12 mouse cellular contexts compared by ENCODE assay signal in the genomic region with DNA sequence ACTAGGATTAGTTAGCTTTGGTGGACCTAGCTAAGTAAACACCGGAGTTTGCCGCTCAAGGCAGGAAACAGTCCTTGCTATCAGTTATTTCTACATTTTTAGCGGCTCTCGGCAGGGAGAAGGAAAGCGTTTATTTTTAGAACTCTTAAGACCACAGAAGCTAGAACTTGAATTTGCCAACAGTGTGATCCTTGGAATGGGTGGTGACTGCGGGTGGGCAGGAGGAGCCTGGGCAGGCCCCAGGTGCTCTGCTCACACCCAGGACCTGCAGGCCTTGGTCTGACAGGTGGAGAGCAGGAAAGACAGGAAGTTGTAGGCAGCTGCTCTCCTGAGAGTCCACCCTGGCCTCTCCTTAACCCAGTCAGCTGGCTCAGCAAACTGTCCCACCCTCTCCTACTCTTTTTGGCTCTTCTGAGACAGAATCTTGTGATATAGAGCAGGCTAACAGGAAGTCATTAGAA.
DNase-seq lines count a peak whose midpoint lies in the region; ATAC-seq lines count a peak whose summit lies in the region.
"Had no signal": no experiment of that assay in that cellular context is flagged by ENCODE, and none has a peak within 500 bp of the region (broad histone marks: within the 10 kb centered on the region; RNA-seq: fewer than 3 reads in every experiment).

No protein-coding gene starts in this region.

- H3K4me3 ChIP-seq in liver, embryonic 12.5 days = no peak overlapping the region
- H3K4me3 ChIP-seq: forebrain, embryonic 13.5 days; hindbrain, embryonic 15.5 days; neural tube, embryonic 13.5 days had no signal

- peaks cover 27% of the 10 kb centered on the region for H3K36me3 ChIP-seq in liver, embryonic 12.5 days
- H3K36me3 ChIP-seq: hindbrain, embryonic 15.5 days; neural tube, embryonic 13.5 days had no signal

- peak; percentile 12 for DNase-seq in kidney, adult 9 months
- DNase-seq in kidney, adult 8-10 months = no peak
- peak; percentile 53 to 55 for DNase-seq in heart, adult 9 months (ENCODE audit: low spot score in 2 of 2)
- DNase-seq in urinary bladder, adult 18-20 months (ENCODE audit: low spot score in 2 of 2) = no peak
- DNase-seq in left cerebral cortex, postnatal 25 days (ENCODE audit: low spot score in 2 of 2) = no peak
- no peak for DNase-seq in layer of hippocampus, postnatal 25 days (ENCODE audit: extremely low spot score in 1 of 2, low spot score in 1 of 2)
- DNase-seq: cerebellum, adult 8-10 months had no signal

- H3K27ac ChIP-seq in liver, embryonic 12.5 days = no peak overlapping the region; the same call in 1 of the 2 replicates
- H3K27ac ChIP-seq: forebrain, embryonic 13.5 days; hindbrain, embryonic 15.5 days; neural tube, embryonic 13.5 days had no signal

- no peaks in the 10 kb centered on the region for H3K9me3 ChIP-seq in liver, embryonic 12.5 days (replicated peaks)
- H3K9me3 ChIP-seq: forebrain, embryonic 13.5 days; hindbrain, embryonic 15.5 days; neural tube, embryonic 13.5 days had no signal

- no peak for ATAC-seq in liver, embryonic 12.5 days
- ATAC-seq in megakaryocyte-erythroid progenitor cell, adult 5-6 weeks (replicated peaks; ENCODE audit: low FRiP score, low TSS enrichment, poor library complexity, severe bottlenecking) = peak; percentile 47
- ATAC-seq: forebrain, embryonic 13.5 days had no signal

- no peak overlapping the region for H3K9ac ChIP-seq in liver, embryonic 12.5 days
- H3K9ac ChIP-seq: forebrain, embryonic 13.5 days; hindbrain, embryonic 15.5 days; neural tube, embryonic 13.5 days had no signal

- intact Hi-C loops in left cerebral cortex, postnatal 25 days (cut with DNase I) = no loop called here

- 12% methylated on average over 6 of the region's 6 CpGs for WGBS in liver, embryonic 12.5 days (ENCODE audit: insufficient replicate concordance)

- no peaks in the 10 kb centered on the region for H3K27me3 ChIP-seq in liver, embryonic 12.5 days (replicated peaks)
- H3K27me3 ChIP-seq: forebrain, embryonic 13.5 days; hindbrain, embryonic 15.5 days; neural tube, embryonic 13.5 days had no signal

- H3K4me1 ChIP-seq in liver, embryonic 12.5 days = peaks cover 13% of the 10 kb centered on the region; the same call in 1 of the 2 replicates
- H3K4me1 ChIP-seq: forebrain, embryonic 13.5 days; hindbrain, embryonic 15.5 days; neural tube, embryonic 13.5 days had no signal

- H3K4me2 ChIP-seq in liver, embryonic 12.5 days = peak overlapping the region; percentile 24; the same call in 1 of the 2 replicates
- H3K4me2 ChIP-seq: forebrain, embryonic 13.5 days; hindbrain, embryonic 15.5 days; neural tube, embryonic 13.5 days had no signal

Comparison
In these comparisons a context has a peak if more than half of its experiments do, and no peak if none do; other contexts are left out.
1. DNase-seq: peak in kidney, adult 9 months (single experiment) and heart, adult 9 months (2 of 2); none in kidney, adult 8-10 months (0 of 2), urinary bladder, adult 18-20 months (0 of 2), left cerebral cortex, postnatal 25 days (0 of 2) and layer of hippocampus, postnatal 25 days (0 of 2).